Mouse (Mus musculus): ENCODE results near the gene Car12.

GRCm38 (mm10) chr9:66697355-66698140 lies 15.9 kb upstream of the Car12 start:
- no peak for TF ChIP-seq REST (IDR thresholded peaks at IDR 0.05; ENCODE audit: insufficient read depth, insufficient read length)
- no peak for TF ChIP-seq MAX (IDR thresholded peaks at IDR 0.05; ENCODE audit: low read depth)
